In genomic region chr8:46844974-46845774, GRCm38 (mm10) we compare ENCODE assay signal across 7 mouse cellular contexts.
DNase-seq lines count a peak whose midpoint lies in the region; ATAC-seq lines count a peak whose summit lies in the region.

No protein-coding gene starts in this region.

- DNase-seq in CD8-positive naive resting alpha-beta T cell, adult 2 months (ENCODE audit: low read depth in 2 of 2, low spot score in 2 of 2), result peak; percentile 45 to 60
- peak; percentile 69 for DNase-seq in adipocyte (ENCODE audit: low spot score)
- peak; percentile 71 for DNase-seq in kidney, postnatal 10 days
- no peak for DNase-seq in urinary bladder, adult 2 months (ENCODE audit: low spot score)
- no peak for DNase-seq in right cerebral cortex, postnatal 36 days (ENCODE audit: low spot score in 2 of 2)

- no peak overlapping the region for H3K9ac ChIP-seq in heart, embryonic 14.5 days (ENCODE audit: low read length)

- H3K4me1 ChIP-seq in heart, embryonic 14.5 days (ENCODE audit: control insufficient read depth in 2 of 2, insufficient read depth in 2 of 2, low read length in 2 of 2), result peaks cover 5 to 16% of the 10 kb centered on the region in 2 experiments

- 59% methylated on average over 7 of the region's 7 CpGs for WGBS in heart, embryonic 14.5 days

- H3K4me3 ChIP-seq in heart, embryonic 14.5 days (ENCODE audit: control insufficient read depth in 1 of 2, insufficient read depth in 1 of 2, low read depth in 1 of 2, low read length in 2 of 2), result no peak overlapping the region

- H3K9me3 ChIP-seq in heart, embryonic 14.5 days (ENCODE audit: control insufficient read depth, low read length), result no peaks in the 10 kb centered on the region

- ATAC-seq in heart, embryonic 14.5 days (ENCODE audit: insufficient number of reproducible peaks, insufficient read depth, low FRiP score, low read depth), result peak; percentile 58; the same call in 1 of the 2 replicates
- ATAC-seq in megakaryocyte, adult 5-6 weeks (ENCODE audit: poor library complexity, severe bottlenecking), result peak; percentile 75

- 0 out of 2 replicates have a peak overlapping the region, but pooled peaks have one; percentile 2 for H3K4me2 ChIP-seq in heart, embryonic 14.5 days (ENCODE audit: low read length)

- H3K27me3 ChIP-seq in heart, embryonic 14.5 days (ENCODE audit: control insufficient read depth, insufficient read depth, low read length), result no peaks in the 10 kb centered on the region

- peaks cover 44% of the 10 kb centered on the region for H3K36me3 ChIP-seq in heart, embryonic 14.5 days (ENCODE audit: control insufficient read depth, insufficient read depth, low read length)

- H3K27ac ChIP-seq in heart, embryonic 14.5 days (replicated peaks in 1 of 2; ENCODE audit: control insufficient read depth in 1 of 2, insufficient read depth in 1 of 2, low read depth in 2 of 2, low read length in 2 of 2), result peak overlapping the region; percentile 64 to 82

Comparison
In these comparisons a context has a peak if more than half of its experiments do, and no peak if none do; other contexts are left out.
1. DNase-seq: peak in CD8-positive naive resting alpha-beta T cell, adult 2 months (2 of 2), adipocyte (single experiment) and kidney, postnatal 10 days (single experiment); none in urinary bladder, adult 2 months (single experiment) and right cerebral cortex, postnatal 36 days (0 of 2).